Mouse (Mus musculus) ovary, adult 18-20 months (tissue): ENCODE results near the gene Ing4.
"Not testable (repeated sequence)": the region's sequence is repeated elsewhere in the genome, so short reads cannot be mapped to it uniquely, and the experiment has no call there.

ENCODE experiments used
- DNase-seq: peaks from one replicate; pipeline ENCODE4 v3.0.0; 2022; ENCODE audit warnings: low spot score, mixed read lengths

Gene Ing4

GRCm38 (mm10) chr6:125041047-125041446 lies 1.5 kb downstream of the Ing4 start:
- no peak for DNase-seq

- DNase-seq = no peak
Measured at GRCm38 (mm10) chr6:125042081-125042480, 2.5 kb downstream of the Ing4 start.

GRCm38 (mm10) chr6:125046691-125047090 lies 7.1 kb downstream of the Ing4 start:
- DNase-seq = peak; percentile 36

GRCm38 (mm10) chr6:125049678-125050077 lies 10.1 kb downstream of the Ing4 start, which contains the start of gene Acrbp:
TSS of gene Acrbp (plus strand) at chr6:125049689.
- DNase-seq = no peak

GRCm38 (mm10) chr6:125051237-125051636 lies 11.7 kb downstream of the Ing4 start:
- DNase-seq = no peak

GRCm38 (mm10) chr6:125061493-125061892 lies 21.9 kb downstream of the Ing4 start:
- no peak for DNase-seq

GRCm38 (mm10) chr6:125062511-125062910 lies 23.0 kb downstream of the Ing4 start:
- DNase-seq = no peak

- DNase-seq = no peak
Measured at GRCm38 (mm10) chr6:125063906-125064305, 24.3 kb downstream of the Ing4 start.

GRCm38 (mm10) chr6:125065223-125065622 lies 25.7 kb downstream of the Ing4 start:
- DNase-seq = not testable (repeated sequence)

- no peak for DNase-seq
Measured at GRCm38 (mm10) chr6:125067571-125067995, 28.0 kb downstream of the Ing4 start, which contains the start of gene Lpar5. TSS of gene Lpar5 (plus strand) at chr6:125067920.

GRCm38 (mm10) chr6:125071170-125071895 lies 31.8 kb downstream of the Ing4 start:
- no peak for DNase-seq

GRCm38 (mm10) chr6:125071896-125072279 lies 32.3 kb downstream of the Ing4 start:
- DNase-seq = no peak

GRCm38 (mm10) chr6:125073825-125074224 lies 34.3 kb downstream of the Ing4 start:
- DNase-seq = no peak

- DNase-seq = no peak
Measured at GRCm38 (mm10) chr6:125081394-125081793, 41.8 kb downstream of the Ing4 start.

GRCm38 (mm10) chr6:125081797-125082560 lies 42.4 kb downstream of the Ing4 start:
- peak; percentile 88 for DNase-seq

GRCm38 (mm10) chr6:125082801-125083386 lies 43.3 kb downstream of the Ing4 start:
- no peak for DNase-seq

GRCm38 (mm10) chr6:125084424-125084823 lies 44.9 kb downstream of the Ing4 start:
- DNase-seq = peak; percentile 46

GRCm38 (mm10) chr6:125087937-125088336 lies 48.4 kb downstream of the Ing4 start:
- no peak for DNase-seq

- peak; percentile 84 for DNase-seq
Measured at GRCm38 (mm10) chr6:125088561-125089321, 49.2 kb downstream of the Ing4 start.

GRCm38 (mm10) chr6:125089521-125090321 lies 50.2 kb downstream of the Ing4 start:
- DNase-seq = peak; percentile 85
